Mouse (Mus musculus) small intestine, adult 2 months (tissue): ENCODE data around the gene Prss57.

Experiments
- CTCF ChIP-seq: fragments of 200-500 bp; IDR thresholded peaks from 2 replicates; pipeline ENCODE4 v1.5.1; 2012; ENCODE audit warnings: low read depth, mild to moderate bottlenecking, control low read depth, inconsistent platforms, low read length, moderate library complexity, mixed read lengths; ENCODE audit not compliant: insufficient replicate concordance, insufficient read length; ENCODE audit errors: extremely low read depth
- POLR2A ChIP-seq: fragments of 200-500 bp; IDR thresholded peaks from 2 replicates; pipeline ENCODE4 v1.6.1; 2012; ENCODE audit warnings: low read depth, mild to moderate bottlenecking, control low read depth, inconsistent platforms, low read length, moderate library complexity

GRCm38 (mm10) chr10:79834769-79835398, 44.1 kb upstream of the Prss57 start:
- no peak for TF ChIP-seq POLR2A
- TF ChIP-seq CTCF, result peak; percentile 98
